In the genomic region with DNA sequence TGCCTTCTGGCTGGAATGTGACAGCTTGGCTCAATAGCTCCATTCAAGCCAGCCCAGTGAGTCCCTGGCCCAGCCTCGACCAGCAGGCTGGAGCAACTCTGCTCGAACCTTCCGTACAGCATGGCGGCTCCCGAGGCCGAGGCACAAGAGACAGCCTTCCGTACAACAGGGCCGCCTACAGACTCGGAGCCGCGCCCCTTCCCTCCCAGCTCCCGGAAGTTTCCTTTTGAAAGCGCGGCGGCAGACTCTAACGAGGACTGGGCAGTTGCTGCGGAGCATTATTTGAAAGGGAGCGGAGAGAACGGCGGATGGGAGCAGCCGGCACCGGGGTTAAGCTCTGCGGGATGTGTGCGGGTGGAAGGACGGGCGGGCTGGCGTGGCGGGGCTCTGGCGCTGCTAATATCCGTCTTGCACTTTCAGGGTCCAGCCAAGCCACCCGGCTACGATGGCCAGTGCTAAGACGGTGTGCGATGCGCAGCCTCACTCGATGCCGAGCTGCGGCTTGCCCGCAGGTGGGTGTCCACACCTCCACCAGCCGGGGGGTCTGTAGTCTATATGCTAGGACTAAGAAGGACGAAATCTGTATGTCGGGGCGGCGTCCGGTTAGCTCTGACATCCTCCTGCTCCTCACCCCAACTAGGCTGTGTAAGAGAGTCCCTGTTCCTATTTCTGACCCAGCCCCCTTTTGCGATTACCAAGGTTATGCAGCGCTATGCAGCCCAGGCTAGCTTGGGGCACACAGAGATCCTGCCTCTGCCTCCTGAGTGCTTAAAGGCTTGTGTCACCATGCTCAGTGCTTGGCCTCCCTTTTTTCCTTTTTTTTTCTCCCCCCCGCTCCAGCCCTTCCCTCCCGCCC, we compare ENCODE assay signal across 8 mouse cellular contexts. TPM values are rescaled to one million over a fixed set of nuclear protein-coding genes. Genes with fewer than 3 reads are reported as not detected.
DNase-seq lines count a peak whose midpoint lies in the region; ATAC-seq and TF ChIP-seq lines count a peak whose summit lies in the region.

A gene (plus strand): TSS at position 23 of the 856 bp plus-strand sequence.

- ATAC-seq in erythroblast, adult 5-6 weeks (replicated peaks; ENCODE audit: low FRiP score, poor library complexity, severe bottlenecking): peak; percentile 96
- peak; percentile 89 for ATAC-seq in heart, embryonic 11.5 days (replicated peaks; ENCODE audit: insufficient number of reproducible peaks, low FRiP score, low TSS enrichment)
- ATAC-seq in kidney, embryonic 15.5 days (replicated peaks; ENCODE audit: low FRiP score): peak; percentile 97

- H3K4me3 ChIP-seq in heart, embryonic 11.5 days (ENCODE audit: low read depth, low read length): peak within 1 kb of the TSS; percentile 86
- H3K4me3 ChIP-seq in kidney, embryonic 15.5 days (replicated peaks): peak within 1 kb of the TSS; percentile 74

- H3K9me3 ChIP-seq in heart, embryonic 11.5 days (replicated peaks; ENCODE audit: control insufficient read depth, low read length): no peaks in the 10 kb centered on the region
- H3K9me3 ChIP-seq in kidney, embryonic 15.5 days (replicated peaks): no peaks in the 10 kb centered on the region

- no peak for TF ChIP-seq POLR2A in brain, embryonic 14.5 days (IDR thresholded peaks at IDR 0.05; ENCODE audit: borderline replicate concordance, extremely low read depth, insufficient read depth, insufficient read length, poor library complexity, severe bottlenecking)

- WGBS in heart, embryonic 11.5 days (ENCODE audit: insufficient replicate concordance): 1% methylated on average over 49 of the region's 49 CpGs
- WGBS in kidney, embryonic 15.5 days: 1% methylated on average over 49 of the region's 49 CpGs

- no peak for TF ChIP-seq CTCF in brain, embryonic 14.5 days (IDR thresholded peaks at IDR 0.05; ENCODE audit: borderline replicate concordance, extremely low read depth, insufficient read depth, insufficient read length)

- H3K36me3 ChIP-seq in heart, embryonic 11.5 days (ENCODE audit: control insufficient read depth, insufficient read depth, low read length): peaks cover 19% of the 10 kb centered on the region
- peaks cover 27% of the 10 kb centered on the region for H3K36me3 ChIP-seq in kidney, embryonic 15.5 days

- H3K4me1 ChIP-seq in heart, embryonic 11.5 days (ENCODE audit: control insufficient read depth, insufficient read depth, low read length): peaks cover 7% of the 10 kb centered on the region
- peaks cover 17% of the 10 kb centered on the region for H3K4me1 ChIP-seq in kidney, embryonic 15.5 days

- peak within 1 kb of the TSS; percentile 89 for H3K9ac ChIP-seq in heart, embryonic 11.5 days (ENCODE audit: low read depth, low read length)
- peak within 1 kb of the TSS; percentile 72 for H3K9ac ChIP-seq in kidney, embryonic 15.5 days

- peak; percentile 89 for DNase-seq in CD4-positive helper T cell, adult 2 months (ENCODE audit: low read depth, low spot score)
- DNase-seq in brain, embryonic 14.5 days (ENCODE audit: low read depth): peak; percentile 98
- peak; percentile 93 for DNase-seq in liver
- DNase-seq in monocyte, adult 2 months (ENCODE audit: low read depth in 1 of 2, low spot score in 2 of 2): peak; percentile 56 to 82
- peak; percentile 87 to 91 for DNase-seq in spleen, postnatal 14 days (ENCODE audit: low spot score in 2 of 2)

- H3K4me2 ChIP-seq in heart, embryonic 11.5 days: peak within 1 kb of the TSS; percentile 70
- H3K4me2 ChIP-seq in kidney, embryonic 15.5 days: peak within 1 kb of the TSS; percentile 82

- H3K27me3 ChIP-seq in heart, embryonic 11.5 days (ENCODE audit: control insufficient read depth, insufficient read depth, low read length): no peaks in the 10 kb centered on the region
- peaks cover 10% of the 10 kb centered on the region; the same call in 1 of the 2 replicates for H3K27me3 ChIP-seq in kidney, embryonic 15.5 days

- peak within 1 kb of the TSS; percentile 80 for H3K27ac ChIP-seq in heart, embryonic 11.5 days (ENCODE audit: low read depth, low read length)
- peak within 1 kb of the TSS; percentile 66 for H3K27ac ChIP-seq in kidney, embryonic 15.5 days

RNA-seq across cellular contexts. Expression of the gene that starts here (rescaled TPM):
- 24.4 and 34.1 TPM in 2 replicates for polyA plus RNA-seq in brain, embryonic 14.5 days (2012; rRNA removed)
- total RNA-seq in erythroblast, adult 5-6 weeks (2015; ENCODE audit: low replicate concordance): 16.5 and 19.8 TPM in 2 replicates
- total RNA-seq in erythroblast, adult 5-6 weeks (2017; ENCODE audit: low replicate concordance): 51.9 and 67.3 TPM in 2 replicates
- 117 and 135 TPM in 2 replicates for polyA plus RNA-seq in heart, embryonic 11.5 days (2014; fragmentation: Nextera tagmentation; extraction: Ambion mirVana)
- 120 and 124 TPM in 2 replicates for polyA plus RNA-seq in kidney, embryonic 15.5 days (2015; fragmentation: Nextera tagmentation; extraction: Ambion mirVana)

Comparison
In these comparisons a context has a peak if more than half of its experiments do, and no peak if none do; other contexts are left out.
1. Peak in every context shown above with its lines: DNase-seq, ATAC-seq, H3K4me3 ChIP-seq and H3K27ac ChIP-seq.